Mouse (Mus musculus) small intestine, adult 2 months (tissue): ENCODE data around the gene Cic.

Source experiments
- CTCF ChIP-seq: fragments of 200-500 bp; IDR thresholded peaks from 2 replicates; pipeline ENCODE4 v1.5.1; 2012; ENCODE audit warnings: low read depth, mild to moderate bottlenecking, control low read depth, inconsistent platforms, low read length, moderate library complexity, mixed read lengths; ENCODE audit not compliant: insufficient replicate concordance, insufficient read length; ENCODE audit errors: extremely low read depth
- POLR2A ChIP-seq: fragments of 200-500 bp; IDR thresholded peaks from 2 replicates; pipeline ENCODE4 v1.6.1; 2012; ENCODE audit warnings: low read depth, mild to moderate bottlenecking, control low read depth, inconsistent platforms, low read length, moderate library complexity

DNA sequence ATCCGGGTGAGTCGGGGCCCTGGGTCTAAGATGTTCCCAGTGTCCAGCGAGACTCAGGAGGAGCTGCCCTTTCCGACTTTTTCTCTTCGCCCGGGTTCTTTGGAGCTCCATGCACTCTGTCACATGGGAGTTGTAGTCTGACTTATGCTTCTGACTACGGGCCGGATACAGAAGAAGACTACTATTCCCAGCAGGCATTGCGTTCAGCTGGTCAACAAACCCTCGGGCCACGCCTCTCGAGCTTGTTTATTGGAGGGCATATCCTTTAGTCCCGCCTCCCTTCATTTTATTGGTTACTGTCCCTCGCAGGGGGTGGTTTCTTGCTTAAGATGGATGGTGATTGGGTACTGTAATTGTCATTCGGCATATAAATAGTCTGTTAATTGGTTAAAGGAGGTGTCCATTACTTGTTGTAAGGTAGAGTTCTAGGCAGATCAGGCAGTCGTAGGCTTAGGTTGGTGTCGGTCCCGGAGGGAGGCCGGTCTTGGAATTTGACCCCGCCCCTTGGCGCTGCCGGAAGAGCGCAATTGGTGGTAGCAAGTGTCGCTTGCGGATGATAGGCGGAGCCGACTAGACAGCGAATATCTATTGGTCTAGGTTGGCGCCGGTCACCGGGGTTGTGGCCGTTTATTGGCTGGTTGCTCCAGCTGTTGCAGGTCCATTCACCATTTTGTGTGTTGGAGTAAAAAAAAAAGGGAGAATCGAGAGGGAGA lies 403 bp downstream of the Cic start:
- TF ChIP-seq POLR2A (no peak), CTCF (no peak)
